Mouse (Mus musculus): ENCODE measurements around the gene Tanc1. TPM values are rescaled to one million over a fixed set of nuclear protein-coding genes. Genes with fewer than 3 reads are reported as not detected.

Tanc1 gene
- total RNA-seq, 1 experiment from 2014 or later: 5.9 TPM

DNA sequence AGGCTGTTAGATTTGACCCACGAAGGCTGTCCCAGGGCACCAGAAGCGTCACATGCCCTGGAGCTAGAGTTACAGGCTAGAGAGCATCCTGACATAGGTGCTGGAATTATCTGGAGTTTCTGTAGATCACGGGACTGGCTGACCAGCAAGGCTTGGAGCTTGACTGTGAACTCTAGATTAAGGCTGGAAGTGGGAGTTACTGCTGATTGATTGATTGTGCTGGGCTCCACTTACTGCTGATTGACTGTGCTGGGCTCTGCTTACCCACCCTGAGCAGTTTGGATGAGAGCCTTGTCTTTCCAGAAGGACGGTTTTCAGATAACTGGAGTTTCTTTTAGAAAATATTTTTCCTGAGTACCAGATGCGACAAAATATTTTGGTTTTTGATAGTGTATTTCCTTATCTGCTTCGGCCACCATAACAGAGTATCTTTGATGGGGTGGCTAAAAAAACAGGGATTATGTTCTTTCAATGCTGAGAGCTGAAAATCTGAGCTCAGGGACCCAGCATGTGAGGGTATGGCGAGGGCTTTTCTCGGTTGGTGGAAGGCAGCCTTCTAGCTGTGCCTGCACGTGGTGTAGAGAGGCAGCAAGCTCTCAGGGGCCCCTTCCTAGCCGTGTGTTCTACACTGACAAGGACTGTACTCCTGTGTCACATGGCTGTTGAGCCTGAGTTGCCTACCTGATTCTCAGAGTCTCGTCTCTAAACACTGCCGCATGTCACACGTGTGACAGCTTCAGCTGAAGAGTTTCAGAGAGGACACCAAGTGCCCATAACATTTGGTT is 96.3 kb downstream of the Tanc1 start:
- no peak for ATAC-seq (ENCODE audit: extremely low read depth, insufficient number of reproducible peaks, low FRiP score, poor library complexity, severe bottlenecking)

DNA sequence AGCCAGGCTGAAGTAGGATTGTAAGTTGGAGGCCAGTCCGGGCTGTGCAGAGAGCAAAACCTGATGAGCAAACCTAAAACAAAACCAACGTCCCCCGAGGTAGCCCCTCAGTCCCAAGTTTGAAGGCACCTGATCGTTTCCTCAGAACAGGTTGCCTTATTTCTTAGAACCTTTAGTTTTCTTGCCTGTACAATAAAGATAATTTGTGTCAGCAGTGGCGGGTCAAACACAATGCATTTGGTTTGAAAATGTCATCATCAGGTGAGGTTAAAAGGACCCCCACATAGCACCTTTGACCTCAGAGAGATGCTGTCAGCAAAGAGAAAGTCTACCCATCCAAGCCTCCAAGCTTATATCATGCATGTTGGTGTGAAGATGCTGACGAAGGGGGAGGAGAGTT is 98.9 kb downstream of the Tanc1 start:
- no peak for ATAC-seq (ENCODE audit: extremely low read depth, insufficient number of reproducible peaks, low FRiP score, poor library complexity, severe bottlenecking)

DNA sequence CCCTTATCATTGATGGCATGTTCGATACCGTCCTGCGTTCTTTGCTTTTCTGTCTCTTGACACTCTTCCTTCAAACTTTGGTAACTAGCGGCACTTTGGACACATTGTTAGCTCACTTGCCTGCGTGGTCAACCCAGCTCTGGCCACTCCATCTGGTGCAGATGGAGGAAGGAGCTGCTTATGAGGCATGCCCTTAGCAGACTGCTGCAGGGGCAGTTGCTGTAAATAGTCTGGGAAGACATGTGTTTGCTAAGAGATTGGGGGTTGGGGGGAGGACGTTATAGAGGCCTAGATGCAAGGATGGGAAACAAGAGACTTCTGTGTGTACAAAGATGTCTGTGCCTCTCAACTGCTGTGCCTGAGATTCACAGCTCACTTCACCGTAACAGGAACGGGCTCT is 100.2 kb downstream of the Tanc1 start:
- no peak for ATAC-seq (ENCODE audit: extremely low read depth, insufficient number of reproducible peaks, low FRiP score, poor library complexity, severe bottlenecking)

DNA sequence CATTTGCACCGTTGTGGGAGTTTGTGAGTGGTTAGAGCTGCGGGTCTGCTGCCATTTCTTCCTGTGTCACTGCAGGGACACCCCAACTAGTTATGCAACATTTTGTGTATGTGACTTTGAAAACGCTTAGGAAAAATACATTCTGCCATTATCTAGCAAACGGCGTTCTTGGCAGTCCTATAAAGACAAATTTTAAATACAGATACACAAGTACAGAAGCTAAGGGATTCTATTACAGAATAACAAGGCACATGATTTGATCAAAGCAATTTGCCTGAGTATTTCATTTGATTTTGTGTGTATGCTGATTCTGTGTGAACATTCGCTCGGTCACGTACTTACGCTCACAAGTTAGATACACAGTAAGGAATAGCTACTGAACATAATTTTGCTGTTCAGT is 100.6 kb downstream of the Tanc1 start:
- no peak for ATAC-seq (ENCODE audit: extremely low read depth, insufficient number of reproducible peaks, low FRiP score, poor library complexity, severe bottlenecking)

DNA sequence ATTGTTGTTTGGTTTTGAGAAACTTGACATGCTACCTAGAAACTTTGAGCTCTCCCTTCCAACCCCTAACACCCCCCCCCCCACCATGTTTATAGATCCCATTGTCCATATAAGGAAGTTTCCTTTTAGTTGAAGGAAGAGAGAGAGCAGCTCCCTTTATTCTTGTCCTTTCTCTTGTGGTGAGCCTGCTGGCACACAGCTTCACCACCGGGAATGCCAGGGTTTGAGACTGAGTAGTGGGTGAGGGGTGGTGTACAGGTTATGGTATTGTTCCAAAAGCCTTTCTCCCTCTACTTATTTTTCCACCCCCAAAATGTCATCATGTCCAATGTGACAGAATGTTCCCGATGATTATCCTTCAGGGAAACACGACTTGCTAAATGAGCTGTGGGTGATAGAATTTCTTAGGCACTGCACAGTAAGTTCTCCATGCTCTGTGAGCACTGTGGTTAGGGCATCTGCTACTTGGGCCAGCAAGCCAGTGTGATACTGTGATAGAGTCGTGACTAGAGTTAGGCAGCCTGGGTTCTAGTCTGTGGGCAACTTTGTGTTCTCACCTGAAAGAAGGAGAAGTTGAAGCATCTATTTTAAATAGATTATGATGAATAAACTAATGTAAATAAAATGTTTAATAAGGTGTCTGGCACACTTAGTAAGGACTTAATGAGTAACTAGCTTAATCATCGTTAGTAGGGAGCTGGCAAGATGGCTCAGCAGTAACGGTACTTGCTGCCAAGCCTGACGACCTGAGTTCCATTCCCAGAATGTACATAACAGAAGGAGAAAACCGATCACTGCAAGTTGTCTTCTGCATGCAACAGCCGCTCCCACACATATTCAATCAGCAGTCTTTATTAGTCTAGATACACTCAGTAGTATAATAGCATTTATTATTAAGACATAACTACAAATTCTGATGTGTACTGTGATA is 102.0 kb downstream of the Tanc1 start:
- ATAC-seq (ENCODE audit: extremely low read depth, insufficient number of reproducible peaks, low FRiP score, poor library complexity, severe bottlenecking): no peak

DNA sequence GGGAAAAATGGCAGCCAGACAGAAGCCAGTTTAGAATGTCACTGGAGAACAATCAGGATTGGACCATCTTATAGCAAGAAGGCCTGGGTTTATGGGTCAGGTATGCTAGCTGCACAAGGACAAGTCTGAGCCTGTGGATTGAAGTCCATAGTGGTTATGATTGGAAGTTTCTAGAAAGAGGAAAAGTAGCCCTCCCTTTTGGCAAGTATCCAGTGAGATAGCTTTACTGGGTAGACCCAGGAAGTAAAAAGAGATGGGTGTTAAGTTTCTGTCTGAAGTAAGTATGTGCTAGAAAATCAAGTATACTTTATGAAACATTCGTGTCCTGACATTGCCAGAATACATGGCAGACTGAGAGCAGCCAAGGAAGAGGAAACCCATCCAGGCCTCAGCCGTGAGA is 103.2 kb downstream of the Tanc1 start:
- no peak for ATAC-seq (ENCODE audit: extremely low read depth, insufficient number of reproducible peaks, low FRiP score, poor library complexity, severe bottlenecking)

DNA sequence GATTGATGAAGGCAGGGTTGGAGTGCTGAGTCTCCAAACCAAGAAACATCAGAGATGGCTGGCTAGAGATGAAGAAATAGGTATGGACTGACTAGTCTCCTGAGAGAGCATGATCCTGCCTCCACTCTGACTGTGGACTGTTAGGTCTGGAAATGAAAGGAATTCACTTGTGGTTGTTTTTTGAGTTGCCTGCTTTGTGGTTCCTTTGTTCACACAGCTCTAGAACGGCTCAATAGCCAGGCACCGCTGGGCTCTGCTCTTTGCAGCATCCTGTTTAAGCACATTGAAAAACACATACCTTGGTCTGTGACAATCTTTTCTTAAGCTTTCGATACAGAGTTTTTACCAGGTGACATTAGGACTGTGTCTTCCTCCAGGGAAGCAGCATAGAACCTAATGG is 104.6 kb downstream of the Tanc1 start:
- ATAC-seq (ENCODE audit: extremely low read depth, insufficient number of reproducible peaks, low FRiP score, poor library complexity, severe bottlenecking): no peak

DNA sequence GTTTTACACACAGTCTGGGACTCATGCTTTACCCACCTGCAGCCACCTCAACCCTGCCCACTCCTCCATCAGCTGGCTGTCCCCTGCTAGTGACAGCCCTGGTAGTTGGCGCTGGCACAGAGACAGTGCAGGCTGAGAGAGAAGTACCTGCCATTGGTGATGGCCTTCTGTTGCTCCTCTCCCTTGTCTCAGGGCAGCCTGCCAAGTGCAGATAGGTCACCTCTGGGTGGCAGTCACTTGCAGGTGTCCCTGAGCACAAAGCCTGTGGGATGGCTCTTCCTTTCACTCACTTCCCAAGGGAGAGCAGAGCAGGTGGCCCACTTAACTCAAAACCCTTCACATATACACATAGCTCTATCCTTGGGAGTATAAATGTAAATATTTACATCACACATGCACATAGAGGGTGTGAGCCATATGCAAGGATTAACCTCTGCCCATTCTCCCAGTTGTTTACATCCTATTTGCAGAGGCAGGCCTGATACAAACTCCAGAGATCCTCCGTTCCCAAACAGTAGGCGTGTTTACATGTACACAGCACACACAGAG is 106.0 kb downstream of the Tanc1 start:
- ATAC-seq (ENCODE audit: extremely low read depth, insufficient number of reproducible peaks, low FRiP score, poor library complexity, severe bottlenecking): no peak

DNA sequence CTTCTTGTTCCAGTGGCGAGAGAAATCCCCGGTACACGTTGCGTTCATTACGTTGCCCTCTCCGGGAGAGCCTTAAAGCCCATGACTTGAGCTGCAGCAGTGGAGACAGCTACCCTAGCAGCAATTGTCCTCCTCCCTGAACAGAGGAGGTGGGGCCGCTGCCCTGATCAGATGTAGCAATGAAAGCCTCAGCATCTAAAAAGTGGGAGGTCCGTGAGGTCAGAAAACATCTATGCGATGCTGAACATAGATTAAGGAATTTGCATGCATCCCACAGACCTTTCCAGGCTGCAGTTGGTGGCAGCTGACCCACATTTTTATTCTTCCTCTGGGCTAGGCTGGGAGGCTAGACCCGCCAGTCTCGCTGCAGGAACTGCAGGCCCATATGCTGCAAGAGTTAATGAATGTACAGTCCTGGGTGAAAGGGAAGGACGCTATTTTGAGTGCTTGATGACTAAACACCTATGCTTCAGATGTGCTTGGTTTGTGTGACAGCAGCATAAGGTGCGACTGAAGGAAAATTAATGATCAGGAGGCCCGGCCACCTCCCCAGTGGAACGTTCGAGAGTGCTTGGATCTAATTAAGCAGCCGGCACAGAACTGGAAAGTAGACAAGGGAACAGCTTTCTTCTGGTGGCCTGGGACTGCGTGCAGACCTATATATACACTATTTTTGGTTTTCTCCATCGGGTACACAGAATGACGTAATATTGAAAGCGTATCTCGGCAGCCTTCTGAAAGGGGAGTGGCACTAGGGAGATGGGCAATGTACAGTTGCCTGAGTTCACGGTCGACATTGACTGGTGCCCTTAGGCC is 107.0 kb downstream of the Tanc1 start:
- no peak for ATAC-seq (ENCODE audit: extremely low read depth, insufficient number of reproducible peaks, low FRiP score, poor library complexity, severe bottlenecking)

DNA sequence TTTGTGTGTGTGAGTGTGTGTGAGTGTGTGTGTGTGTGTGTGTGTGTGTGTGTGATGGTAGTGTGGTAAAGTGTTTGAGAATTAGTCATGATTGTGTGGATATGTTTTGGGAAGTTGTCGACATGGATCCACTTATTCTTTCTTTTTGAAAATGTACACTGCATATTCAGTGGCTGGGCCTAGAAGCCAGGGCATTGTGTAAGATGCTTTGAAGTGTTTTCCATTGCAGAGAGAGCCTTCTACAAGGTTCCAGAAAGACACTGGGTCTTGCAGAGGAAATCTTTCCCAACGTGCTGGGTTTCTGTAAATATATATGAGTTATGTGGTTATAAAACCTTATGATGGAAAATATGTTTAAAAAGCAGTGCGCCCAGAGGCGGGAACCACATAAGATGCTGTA is 108.0 kb downstream of the Tanc1 start:
- no peak for ATAC-seq (ENCODE audit: extremely low read depth, insufficient number of reproducible peaks, low FRiP score, poor library complexity, severe bottlenecking)

DNA sequence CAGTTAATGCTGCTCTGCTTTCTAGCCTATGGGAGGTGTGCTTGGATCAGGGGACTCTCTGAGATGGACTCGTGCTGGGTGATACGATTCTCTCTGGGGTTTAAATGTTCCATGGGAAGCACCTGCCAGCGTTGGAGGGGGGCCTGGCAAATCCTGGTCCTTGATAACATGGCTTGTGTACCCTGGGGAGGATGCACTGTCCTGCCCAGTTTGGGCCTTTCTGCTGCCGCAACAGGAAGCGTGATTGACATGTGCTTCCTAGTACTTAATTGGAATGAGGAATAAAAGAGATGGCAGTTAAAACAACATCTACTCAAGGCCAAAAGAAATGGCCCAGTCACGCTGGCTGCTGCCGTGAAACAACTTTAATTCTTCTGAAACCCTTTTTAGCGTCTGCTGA is 109.3 kb downstream of the Tanc1 start:
- ATAC-seq (ENCODE audit: extremely low read depth, insufficient number of reproducible peaks, low FRiP score, poor library complexity, severe bottlenecking): no peak

DNA sequence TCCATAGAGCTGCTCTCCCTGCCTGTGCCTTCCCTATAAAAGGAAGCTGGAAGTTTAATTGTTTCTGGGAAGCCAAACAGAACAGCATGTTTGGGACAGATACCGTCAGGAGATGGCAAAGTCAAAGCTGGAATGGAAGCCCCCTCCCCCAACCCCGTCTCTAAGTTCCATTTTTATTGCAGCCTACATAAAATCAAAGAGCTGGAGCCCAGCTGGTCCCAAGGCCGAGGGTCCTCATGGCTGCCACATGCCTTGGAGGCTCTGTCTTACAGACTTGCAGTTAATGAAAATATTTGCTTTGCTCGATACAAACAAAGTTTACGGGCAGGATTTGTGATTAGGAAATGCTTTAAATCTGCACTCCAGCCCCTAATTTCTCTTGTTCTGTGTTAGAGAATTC is 109.9 kb downstream of the Tanc1 start:
- no peak for ATAC-seq (ENCODE audit: extremely low read depth, insufficient number of reproducible peaks, low FRiP score, poor library complexity, severe bottlenecking)

DNA sequence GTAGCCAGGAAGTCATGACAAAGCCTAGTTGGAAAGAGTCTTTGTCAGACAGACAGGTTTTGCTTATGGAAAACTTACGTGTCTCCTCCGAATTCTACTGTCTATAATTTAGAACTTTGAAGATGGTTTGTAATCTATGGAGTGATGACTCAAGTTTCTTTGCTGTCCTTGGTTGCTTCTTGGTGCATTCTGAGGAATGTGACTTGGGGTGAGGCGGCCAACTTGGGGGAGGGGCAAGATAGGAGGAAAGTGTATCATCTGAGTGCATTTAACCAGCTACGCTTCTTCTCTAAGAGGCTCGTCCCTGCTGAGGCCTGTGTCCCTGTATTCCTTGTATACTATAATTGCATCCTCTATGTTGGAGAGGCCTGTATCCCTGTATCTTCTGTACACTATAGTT is 111.5 kb downstream of the Tanc1 start:
- no peak for ATAC-seq (ENCODE audit: extremely low read depth, insufficient number of reproducible peaks, low FRiP score, poor library complexity, severe bottlenecking)

DNA sequence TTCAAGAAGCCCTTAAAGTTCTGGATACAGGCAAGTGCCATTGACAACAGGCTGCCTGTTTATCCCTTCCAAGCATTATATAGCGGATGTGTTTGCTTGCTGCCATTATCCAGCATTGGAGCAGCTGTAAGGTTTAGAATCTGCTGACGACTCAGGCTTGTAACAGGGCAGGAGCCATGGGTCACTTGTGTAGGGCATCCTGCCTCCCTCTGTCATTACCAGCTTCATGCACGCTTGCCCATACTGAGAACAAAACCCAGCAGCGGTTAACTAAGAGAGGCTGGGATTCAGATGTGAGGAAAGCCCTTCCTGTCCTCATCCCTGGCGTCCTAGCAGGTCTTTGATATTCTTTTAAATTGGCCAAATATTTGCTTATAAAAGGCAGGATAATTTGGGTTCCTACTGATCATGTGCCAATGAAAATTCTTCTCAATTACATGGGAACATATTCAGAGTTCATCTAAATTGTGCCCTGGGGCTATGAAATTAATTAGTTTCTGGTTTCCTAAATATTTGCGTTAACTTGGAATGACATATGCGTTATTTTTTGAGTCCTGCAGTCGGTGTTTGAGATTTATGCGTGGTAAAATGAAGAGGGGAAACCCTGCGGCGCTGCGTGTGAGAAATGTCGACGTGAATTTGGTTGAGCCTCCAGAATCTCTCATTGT is 113.8 kb downstream of the Tanc1 start:
- no peak for ATAC-seq (ENCODE audit: extremely low read depth, insufficient number of reproducible peaks, low FRiP score, poor library complexity, severe bottlenecking)

DNA sequence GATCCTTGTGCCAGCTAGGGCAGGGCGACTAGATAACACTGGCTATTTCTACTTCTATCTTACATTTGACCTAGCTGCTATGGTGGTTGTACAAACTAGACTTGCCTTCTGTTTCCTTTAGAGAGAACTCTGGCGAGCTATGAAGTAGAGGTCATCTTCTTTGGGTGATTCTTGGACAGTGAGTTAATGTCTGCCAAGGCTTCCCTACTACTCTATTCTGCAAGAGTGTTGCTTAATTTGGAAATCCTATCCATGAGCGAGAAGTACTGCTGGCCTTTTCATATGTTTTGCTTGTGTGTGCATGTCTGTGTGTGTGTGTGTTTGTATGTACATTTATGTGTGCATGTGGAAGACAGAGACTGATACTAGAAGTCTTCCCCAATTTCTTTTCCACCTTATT is 120.0 kb downstream of the Tanc1 start:
- ATAC-seq (ENCODE audit: extremely low read depth, insufficient number of reproducible peaks, low FRiP score, poor library complexity, severe bottlenecking): no peak

DNA sequence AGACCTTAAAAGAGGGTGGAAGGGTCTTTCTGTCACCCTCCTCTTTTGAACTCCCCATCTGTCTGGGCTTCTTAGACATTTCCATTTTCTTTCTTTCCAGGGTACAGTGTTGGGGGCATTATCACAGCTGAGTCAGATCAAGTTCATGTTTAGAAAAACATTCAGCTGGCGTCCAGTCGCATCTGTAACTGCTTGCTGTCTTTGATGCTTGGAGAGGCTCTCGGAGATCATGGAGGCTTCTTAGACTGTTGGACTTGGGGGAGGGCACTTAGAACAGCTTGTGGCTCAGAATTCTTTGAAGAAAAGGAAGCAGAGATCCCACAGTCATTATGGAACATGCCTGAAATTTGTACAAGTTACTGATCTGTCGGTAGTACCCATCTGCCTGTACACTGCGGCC is 121.6 kb downstream of the Tanc1 start:
- ATAC-seq (ENCODE audit: extremely low read depth, insufficient number of reproducible peaks, low FRiP score, poor library complexity, severe bottlenecking): no peak

DNA sequence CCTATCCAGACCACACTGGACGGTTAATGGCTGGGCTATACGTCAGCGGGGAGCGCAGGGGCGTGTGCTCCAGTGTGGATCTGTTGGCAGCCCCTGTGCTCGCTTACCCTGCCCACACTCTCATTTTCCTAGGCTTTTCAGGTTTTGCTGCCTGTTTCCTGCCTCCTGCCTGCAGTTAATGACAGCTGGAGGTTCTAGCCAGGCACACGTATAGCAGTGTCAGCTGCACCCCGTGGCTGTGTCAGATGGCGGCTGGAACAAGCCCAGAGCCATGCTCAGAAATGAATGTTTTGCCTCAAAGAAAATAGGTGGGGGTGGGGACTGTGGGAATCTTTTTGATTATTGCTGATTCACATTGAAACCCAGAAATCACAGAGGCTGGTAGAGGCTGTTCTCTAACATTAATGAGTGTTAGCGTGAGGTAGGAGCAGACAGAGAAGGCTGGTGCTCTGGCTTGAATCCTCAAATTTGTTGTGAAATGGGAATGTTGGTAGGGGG is 124.6 kb downstream of the Tanc1 start:
- no peak for ATAC-seq (ENCODE audit: extremely low read depth, insufficient number of reproducible peaks, low FRiP score, poor library complexity, severe bottlenecking)

DNA sequence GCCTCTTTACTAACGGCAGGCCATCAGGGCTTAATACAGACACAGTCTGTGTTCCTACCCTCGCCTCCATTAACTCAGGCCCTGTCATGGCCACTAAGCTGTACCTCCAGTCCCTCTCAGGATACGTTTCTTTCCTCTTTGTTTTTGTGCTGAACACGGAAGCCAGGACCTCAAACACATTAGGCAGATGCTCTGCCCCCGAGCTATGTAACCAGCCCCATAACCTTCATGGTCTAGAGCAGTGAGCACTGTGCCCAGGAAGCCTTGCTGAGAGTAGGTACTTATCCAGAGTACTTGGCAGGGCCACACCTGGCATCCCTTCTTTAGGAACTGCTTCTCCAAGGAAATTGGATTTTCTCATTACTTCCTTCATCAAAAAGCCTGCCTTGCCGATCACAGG is 125.5 kb downstream of the Tanc1 start:
- ATAC-seq (ENCODE audit: extremely low read depth, insufficient number of reproducible peaks, low FRiP score, poor library complexity, severe bottlenecking): no peak

DNA sequence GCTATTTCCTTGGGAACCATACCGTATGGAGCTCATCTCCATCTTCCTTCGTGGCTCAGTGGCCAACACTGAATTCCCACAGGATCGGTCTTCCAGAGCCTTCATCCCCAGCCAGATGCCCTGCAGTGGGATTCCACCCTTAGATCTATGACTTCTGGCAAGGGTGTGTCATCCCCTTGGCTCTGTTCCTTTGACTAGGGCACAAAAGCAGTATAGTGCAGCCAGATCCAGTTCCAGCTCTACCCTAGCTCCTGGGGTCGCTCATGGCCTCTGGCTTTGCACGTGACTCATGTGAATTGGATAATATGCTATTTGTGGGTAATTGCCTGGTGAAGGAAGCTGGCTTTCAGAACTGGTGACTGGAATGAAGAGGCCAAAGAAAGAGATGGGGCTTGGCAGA is 126.5 kb downstream of the Tanc1 start:
- ATAC-seq (ENCODE audit: extremely low read depth, insufficient number of reproducible peaks, low FRiP score, poor library complexity, severe bottlenecking): no peak

All from neutrophil, adult 5-6 weeks (primary cell).